9 mouse cellular contexts compared by ENCODE assay signal in genomic region chr1:167000529-167001173, GRCm38 (mm10). TPM values are rescaled to one million over a fixed set of nuclear protein-coding genes. Genes with fewer than 3 reads are reported as not detected.
DNase-seq lines count a peak whose midpoint lies in the region; ATAC-seq and TF ChIP-seq lines count a peak whose summit lies in the region.
"Had no signal": no experiment of that assay in that cellular context is flagged by ENCODE, and none has a peak within 500 bp of the region (broad histone marks: within the 10 kb centered on the region; RNA-seq: fewer than 3 reads in every experiment).

No protein-coding gene starts in this region.

- no peak overlapping the region for H3K27ac ChIP-seq in embryonic fibroblast, embryonic 13.5 days (ENCODE audit: insufficient read depth, low read length)
- no peak overlapping the region; the same call in 1 of the 2 replicates for H3K27ac ChIP-seq in heart, embryonic 13.5 days (replicated peaks)
- H3K27ac ChIP-seq in liver, embryonic 14.5 days: no peak overlapping the region
- peak overlapping the region; percentile 82 for H3K27ac ChIP-seq in neural tube, embryonic 11.5 days (ENCODE audit: low read depth, low read length)
- H3K27ac ChIP-seq in stomach, postnatal 0 days (replicated peaks): peak overlapping the region; percentile 49; the same call in 1 of the 2 replicates

- TF ChIP-seq POLR2A in embryonic fibroblast, embryonic 13.5 days (IDR thresholded peaks at IDR 0.05; ENCODE audit: low read depth, low read length): no peak

- no peak for TF ChIP-seq CTCF in embryonic fibroblast, embryonic 13.5 days (IDR thresholded peaks at IDR 0.05; ENCODE audit: borderline replicate concordance, insufficient read depth, low read length)
- no peak for TF ChIP-seq CTCF in liver, embryonic 14.5 days (IDR thresholded peaks at IDR 0.05; ENCODE audit: low read depth)
- no peak; the same call in 1 of the 2 replicates for TF ChIP-seq CTCF in stomach, postnatal 0 days (IDR thresholded peaks at IDR 0.05; ENCODE audit: low read depth)

- WGBS in heart, embryonic 13.5 days: under 1% methylated on average over 60 of the region's 76 CpGs
- whole genome bisulfite sequencing in liver, embryonic 14.5 days (ENCODE audit: insufficient replicate concordance): under 1% methylated on average over 66 of the region's 76 CpGs
- WGBS in neural tube, embryonic 11.5 days: under 1% methylated on average over 40 of the region's 76 CpGs
- under 1% methylated on average over 37 of the region's 76 CpGs for WGBS in stomach, postnatal 0 days

- DNase-seq in urinary bladder, adult 18-20 months (ENCODE audit: low spot score in 2 of 2): peak; percentile 54 to 78
- no peak for DNase-seq in urinary bladder, postnatal 10 days (ENCODE audit: low spot score)
- peak; percentile 89 for DNase-seq in kidney, postnatal 10 days
- DNase-seq in liver, embryonic 14.5 days (ENCODE audit: low read depth in 3 of 3, low spot score in 3 of 3): peak in 1 of 3 experiments; percentile 7
- peak; percentile 85 for DNase-seq in neural tube, embryonic 11.5 days (ENCODE audit: low spot score)
- DNase-seq in stomach, postnatal 0 days (ENCODE audit: low spot score): peak; percentile 68

- no peaks in the 10 kb centered on the region for H3K36me3 ChIP-seq in heart, embryonic 13.5 days
- H3K36me3 ChIP-seq in liver, embryonic 14.5 days (replicated peaks; ENCODE audit: control insufficient read depth, insufficient read depth, low read depth): no peaks in the 10 kb centered on the region
- H3K36me3 ChIP-seq in neural tube, embryonic 11.5 days (ENCODE audit: control insufficient read depth, insufficient read depth, low read length): no peaks in the 10 kb centered on the region
- H3K36me3 ChIP-seq in stomach, postnatal 0 days (ENCODE audit: control insufficient read depth, insufficient read depth, low read length): no peaks in the 10 kb centered on the region
- H3K36me3 ChIP-seq: G1E had no signal

- peaks cover 49% of the 10 kb centered on the region for H3K27me3 ChIP-seq in heart, embryonic 13.5 days (replicated peaks)
- H3K27me3 ChIP-seq in liver, embryonic 14.5 days (ENCODE audit: control insufficient read depth, insufficient read depth, low read length): peaks cover 27% of the 10 kb centered on the region
- H3K27me3 ChIP-seq in neural tube, embryonic 11.5 days (ENCODE audit: control insufficient read depth, insufficient read depth, low read length): 0 out of 2 replicates have a peak, but pooled peaks cover 4% of the 10 kb centered on the region
- H3K27me3 ChIP-seq in stomach, postnatal 0 days (ENCODE audit: control insufficient read depth, insufficient read depth, low read length): peaks cover 10% of the 10 kb centered on the region

- no peak for TF ChIP-seq EP300 in liver, embryonic 14.5 days (IDR thresholded peaks at IDR 0.05; ENCODE audit: low read depth)
- TF ChIP-seq EP300 in stomach, postnatal 0 days (optimal IDR thresholded peaks at IDR 0.05): no peak

- peak overlapping the region; percentile 87 for H3K9ac ChIP-seq in heart, embryonic 13.5 days
- H3K9ac ChIP-seq in liver, embryonic 14.5 days (replicated peaks): no peak overlapping the region
- H3K9ac ChIP-seq in neural tube, embryonic 11.5 days (ENCODE audit: low read length): peak overlapping the region; percentile 83
- peak overlapping the region; percentile 62 for H3K9ac ChIP-seq in stomach, postnatal 0 days (ENCODE audit: low read length)

- no peaks in the 10 kb centered on the region; the same call in 1 of the 2 replicates for H3K4me1 ChIP-seq in embryonic fibroblast, embryonic 13.5 days (ENCODE audit: control insufficient read depth, insufficient read depth, low read length)
- peaks cover 17% of the 10 kb centered on the region for H3K4me1 ChIP-seq in heart, embryonic 13.5 days
- H3K4me1 ChIP-seq in liver, embryonic 14.5 days (replicated peaks; ENCODE audit: control insufficient read depth in 2 of 2, insufficient read depth in 2 of 2, low read length in 1 of 2): peaks cover 0 to 5% of the 10 kb centered on the region in 2 experiments; a peak in 2 of 4 replicates
- no peaks in the 10 kb centered on the region for H3K4me1 ChIP-seq in neural tube, embryonic 11.5 days (ENCODE audit: control insufficient read depth, insufficient read depth, low read length)
- no peaks in the 10 kb centered on the region for H3K4me1 ChIP-seq in stomach, postnatal 0 days (replicated peaks; ENCODE audit: control insufficient read depth, insufficient read depth)

- H3K4me3 ChIP-seq in embryonic fibroblast, embryonic 13.5 days (ENCODE audit: insufficient read depth, low read length): peak overlapping the region; percentile 52
- peak overlapping the region; percentile 81 for H3K4me3 ChIP-seq in heart, embryonic 13.5 days
- peak overlapping the region; percentile 40 to 59 for H3K4me3 ChIP-seq in liver, embryonic 14.5 days (ENCODE audit: insufficient read depth in 1 of 2, low read depth in 2 of 2, low read length in 2 of 2)
- H3K4me3 ChIP-seq in neural tube, embryonic 11.5 days (ENCODE audit: low read depth, low read length): peak overlapping the region; percentile 80
- peak overlapping the region; percentile 68 for H3K4me3 ChIP-seq in stomach, postnatal 0 days (ENCODE audit: low read depth, low read length)

- H3K4me2 ChIP-seq in heart, embryonic 13.5 days: peak overlapping the region; percentile 96
- peak overlapping the region; percentile 67 for H3K4me2 ChIP-seq in liver, embryonic 14.5 days (ENCODE audit: low read depth)
- peak overlapping the region; percentile 92 for H3K4me2 ChIP-seq in neural tube, embryonic 11.5 days (ENCODE audit: low read depth)
- peak overlapping the region; percentile 93 for H3K4me2 ChIP-seq in stomach, postnatal 0 days (replicated peaks; ENCODE audit: low read depth)

- no peaks in the 10 kb centered on the region for H3K9me3 ChIP-seq in heart, embryonic 13.5 days
- no peaks in the 10 kb centered on the region for H3K9me3 ChIP-seq in liver, embryonic 14.5 days (ENCODE audit: control insufficient read depth, low read length)
- no peaks in the 10 kb centered on the region for H3K9me3 ChIP-seq in neural tube, embryonic 11.5 days (ENCODE audit: control insufficient read depth, low read length)
- H3K9me3 ChIP-seq in stomach, postnatal 0 days (ENCODE audit: control insufficient read depth, low read length): no peaks in the 10 kb centered on the region

- ATAC-seq in heart, embryonic 13.5 days (ENCODE audit: extremely low read depth, insufficient number of reproducible peaks, low FRiP score, low TSS enrichment): peak; percentile 23; the same call in 1 of the 2 replicates
- ATAC-seq in liver, embryonic 14.5 days (ENCODE audit: insufficient read depth): peak; percentile 70
- peak; percentile 79 for ATAC-seq in neural tube, embryonic 11.5 days (ENCODE audit: insufficient read depth, low FRiP score, low TSS enrichment)
- ATAC-seq in stomach, postnatal 0 days (ENCODE audit: low FRiP score, low TSS enrichment): peak; percentile 78

RNA-seq across cellular contexts. Expression of gene Fam78b, which starts 0.6 kb away (rescaled TPM):
- polyA plus RNA-seq in embryonic fibroblast, embryonic 13.5 days (2011; ENCODE audit: insufficient read length, low read depth, missing spikeins): 0.83 and 1.9 TPM in 2 replicates
- 0.17 and 0.63 TPM in 2 replicates for polyA plus RNA-seq in heart, embryonic 13.5 days (2015; fragmentation: Nextera tagmentation; extraction: Ambion mirVana)
- polyA plus RNA-seq in liver, embryonic 14.5 days (2012; rRNA removed): 0.07 and 0.11 TPM in 2 replicates
- polyA plus RNA-seq in liver, embryonic 14.5 days (2014; fragmentation: Nextera tagmentation; extraction: Ambion mirVana): not detected in 2 replicates
- polyA plus RNA-seq in neural tube, embryonic 11.5 days (2014; fragmentation: Nextera tagmentation; extraction: Ambion mirVana): 10.8 and 14.5 TPM in 2 replicates
- polyA plus RNA-seq in stomach, postnatal 0 days (2015; fragmentation: Nextera tagmentation; extraction: Ambion mirVana): 0.36 and 0.40 TPM in 2 replicates
- polyA plus RNA-seq: G1E had no signal

Comparison
In these comparisons a context has a peak if more than half of its experiments do, and no peak if none do; other contexts are left out.
1. H3K27ac ChIP-seq: peak in neural tube, embryonic 11.5 days (single experiment) and stomach, postnatal 0 days (single experiment); none in embryonic fibroblast, embryonic 13.5 days (single experiment), heart, embryonic 13.5 days (single experiment) and liver, embryonic 14.5 days (single experiment).
2. ATAC-seq: peak in every context shown above with its lines; median percentile 79 in neural tube, embryonic 11.5 days; 78 in stomach, postnatal 0 days; 70 in liver, embryonic 14.5 days; 23 in heart, embryonic 13.5 days.
3. Peak in every context shown above with its lines, with median percentiles within 50 percentile points of each other: H3K4me3 ChIP-seq and H3K4me2 ChIP-seq.